Mouse (Mus musculus): ENCODE measurements around the gene Chadl.

DNA sequence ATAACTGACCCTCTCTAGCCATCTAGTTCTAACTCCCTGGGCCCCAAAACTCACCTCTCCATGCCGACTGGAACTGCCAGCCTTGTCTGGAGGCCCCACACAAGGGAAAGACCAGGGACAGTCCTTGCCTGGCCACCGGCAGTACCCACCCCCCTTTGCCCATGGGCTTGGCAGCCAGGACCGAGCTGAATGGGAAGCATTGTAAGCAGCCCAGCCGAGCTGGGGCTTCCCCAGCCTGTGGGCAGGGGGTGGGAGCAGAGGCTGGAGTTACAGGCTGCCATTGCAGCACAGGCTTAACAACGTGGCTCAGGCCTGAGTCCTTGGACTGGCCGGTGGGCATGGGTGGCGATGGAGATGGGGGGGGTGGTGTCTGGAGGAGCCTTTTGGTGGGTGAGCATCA lies at the start of gene Chadl:
- TF ChIP-seq CTCF (IDR thresholded peaks at IDR 0.05; ENCODE audit: control insufficient read depth, insufficient read depth, insufficient replicate concordance, low read depth, low read length) (no peak), POLR2A (IDR thresholded peaks at IDR 0.05; ENCODE audit: control insufficient read depth, low read depth, low read length) (no peak)
